Mouse (Mus musculus): ENCODE measurements around the gene Mettl8. TPM values are rescaled to one million over a fixed set of nuclear protein-coding genes. Genes with fewer than 3 reads are reported as not detected.
A peak's percentile ranks its signal among the peaks of the same experiment; 100 is the strongest.

The Mettl8 gene
- total and polyA plus RNA-seq, 3 experiments: 25.5 to 43.4 (median 40.8) TPM

- TF ChIP-seq GATA1 (IDR thresholded peaks at IDR 0.05; ENCODE audit: borderline replicate concordance, low read length): no peak
- no peak for TF ChIP-seq TAL1 (conservative IDR thresholded peaks at IDR 0.05; ENCODE audit: low read depth, low read length)
- no peak for TF ChIP-seq CTCF (IDR thresholded peaks at IDR 0.05; ENCODE audit: low read depth, low read length)
- TF ChIP-seq POLR2AphosphoS5 (IDR thresholded peaks at IDR 0.05; ENCODE audit: insufficient replicate concordance, low read depth, low read length): no peak
- no peak for TF ChIP-seq GATA2 (IDR thresholded peaks at IDR 0.05; ENCODE audit: borderline replicate concordance, low read depth, low read length)
- peaks cover 27% of the 10 kb centered on the region for H3K36me3 ChIP-seq (replicated peaks)
- DNase-seq (ENCODE audit: low spot score) (no peak), ATAC-seq (ENCODE audit: extremely low read depth, insufficient number of reproducible peaks, low FRiP score, poor library complexity, severe bottlenecking) (no peak)
- no peaks in the 10 kb centered on the region for H3K9me3 ChIP-seq (replicated peaks)
- H3K4me3 ChIP-seq (ENCODE audit: low read depth, low read length): no peak overlapping the region
- no peaks in the 10 kb centered on the region for H3K27me3 ChIP-seq (ENCODE audit: insufficient read depth, low read length)
- H3K4me1 ChIP-seq (ENCODE audit: insufficient read depth, low read depth, low read length): peaks cover 12% of the 10 kb centered on the region
These were observed 16.2 kb upstream of the Mettl8 start for GRCm38 (mm10) chr2:71071601-71072000.

GRCm38 (mm10) chr2:71056115-71056835 is 892 bp upstream of the Mettl8 start:
- Histone ChIP-seq H3K36me3 (replicated peaks) (peaks cover 51% of the 10 kb centered on the region), H3K27me3 (ENCODE audit: insufficient read depth, low read length) (no peaks in the 10 kb centered on the region), H3K4me3 (ENCODE audit: low read depth, low read length) (peak overlapping the region; percentile 97), H3K9me3 (replicated peaks) (no peaks in the 10 kb centered on the region), H3K4me1 (ENCODE audit: insufficient read depth, low read depth, low read length) (peaks cover 16% of the 10 kb centered on the region)
- TF ChIP-seq GATA2 (IDR thresholded peaks at IDR 0.05; ENCODE audit: borderline replicate concordance, low read depth, low read length) (no peak), CTCF (IDR thresholded peaks at IDR 0.05; ENCODE audit: low read depth, low read length) (no peak), GATA1 (IDR thresholded peaks at IDR 0.05; ENCODE audit: borderline replicate concordance, low read length) (no peak), TAL1 (conservative IDR thresholded peaks at IDR 0.05; ENCODE audit: low read depth, low read length) (no peak), POLR2AphosphoS5 (IDR thresholded peaks at IDR 0.05; ENCODE audit: insufficient replicate concordance, low read depth, low read length) (no peak)
- ATAC-seq (ENCODE audit: extremely low read depth, insufficient number of reproducible peaks, low FRiP score, poor library complexity, severe bottlenecking): no peak
- no peak for DNase-seq (ENCODE audit: low spot score)

GRCm38 (mm10) chr2:71054716-71055115 is 667 bp downstream of the Mettl8 start:
- peaks cover 43% of the 10 kb centered on the region for H3K36me3 ChIP-seq (replicated peaks)
- DNase-seq (ENCODE audit: low spot score) (no peak), ATAC-seq (ENCODE audit: extremely low read depth, insufficient number of reproducible peaks, low FRiP score, poor library complexity, severe bottlenecking) (no peak)
- H3K4me1 ChIP-seq (ENCODE audit: insufficient read depth, low read depth, low read length): peaks cover 16% of the 10 kb centered on the region
- no peaks in the 10 kb centered on the region for H3K27me3 ChIP-seq (ENCODE audit: insufficient read depth, low read length)
- peak overlapping the region; percentile 97 for H3K4me3 ChIP-seq (ENCODE audit: low read depth, low read length)
- no peaks in the 10 kb centered on the region for H3K9me3 ChIP-seq (replicated peaks)
- TF ChIP-seq TAL1 (conservative IDR thresholded peaks at IDR 0.05; ENCODE audit: low read depth, low read length) (no peak), GATA1 (IDR thresholded peaks at IDR 0.05; ENCODE audit: borderline replicate concordance, low read length) (no peak), GATA2 (IDR thresholded peaks at IDR 0.05; ENCODE audit: borderline replicate concordance, low read depth, low read length) (no peak), POLR2AphosphoS5 (IDR thresholded peaks at IDR 0.05; ENCODE audit: insufficient replicate concordance, low read depth, low read length) (no peak), CTCF (IDR thresholded peaks at IDR 0.05; ENCODE audit: low read depth, low read length) (no peak)

GRCm38 (mm10) chr2:71050511-71050910 is 4.9 kb downstream of the Mettl8 start:
- Histone ChIP-seq H3K36me3 (replicated peaks) (peaks cover 36% of the 10 kb centered on the region), H3K27me3 (ENCODE audit: insufficient read depth, low read length) (no peaks in the 10 kb centered on the region), H3K4me3 (ENCODE audit: low read depth, low read length) (no peak overlapping the region), H3K4me1 (ENCODE audit: insufficient read depth, low read depth, low read length) (peaks cover 22% of the 10 kb centered on the region), H3K9me3 (replicated peaks) (no peaks in the 10 kb centered on the region)
- ATAC-seq (ENCODE audit: extremely low read depth, insufficient number of reproducible peaks, low FRiP score, poor library complexity, severe bottlenecking) (no peak), DNase-seq (ENCODE audit: low spot score) (no peak)
- TF ChIP-seq TAL1 (conservative IDR thresholded peaks at IDR 0.05; ENCODE audit: low read depth, low read length): no peak
- TF ChIP-seq POLR2AphosphoS5 (IDR thresholded peaks at IDR 0.05; ENCODE audit: insufficient replicate concordance, low read depth, low read length): no peak
- TF ChIP-seq CTCF (IDR thresholded peaks at IDR 0.05; ENCODE audit: low read depth, low read length): no peak
- no peak for TF ChIP-seq GATA1 (IDR thresholded peaks at IDR 0.05; ENCODE audit: borderline replicate concordance, low read length)
- TF ChIP-seq GATA2 (IDR thresholded peaks at IDR 0.05; ENCODE audit: borderline replicate concordance, low read depth, low read length): no peak

GRCm38 (mm10) chr2:71048896-71049295 is 6.5 kb downstream of the Mettl8 start:
- Histone ChIP-seq H3K9me3 (replicated peaks) (no peaks in the 10 kb centered on the region), H3K36me3 (replicated peaks) (peaks cover 45% of the 10 kb centered on the region), H3K4me1 (ENCODE audit: insufficient read depth, low read depth, low read length) (peaks cover 17% of the 10 kb centered on the region), H3K27me3 (ENCODE audit: insufficient read depth, low read length) (no peaks in the 10 kb centered on the region), H3K4me3 (ENCODE audit: low read depth, low read length) (no peak overlapping the region)
- ATAC-seq (ENCODE audit: extremely low read depth, insufficient number of reproducible peaks, low FRiP score, poor library complexity, severe bottlenecking) (no peak), DNase-seq (ENCODE audit: low spot score) (no peak)
- TF ChIP-seq GATA2 (IDR thresholded peaks at IDR 0.05; ENCODE audit: borderline replicate concordance, low read depth, low read length) (no peak), TAL1 (conservative IDR thresholded peaks at IDR 0.05; ENCODE audit: low read depth, low read length) (no peak), GATA1 (IDR thresholded peaks at IDR 0.05; ENCODE audit: borderline replicate concordance, low read length) (no peak), CTCF (IDR thresholded peaks at IDR 0.05; ENCODE audit: low read depth, low read length) (no peak), POLR2AphosphoS5 (IDR thresholded peaks at IDR 0.05; ENCODE audit: insufficient replicate concordance, low read depth, low read length) (no peak)

GRCm38 (mm10) chr2:71046751-71047320 is 8.5 kb downstream of the Mettl8 start:
- ATAC-seq (ENCODE audit: extremely low read depth, insufficient number of reproducible peaks, low FRiP score, poor library complexity, severe bottlenecking) (no peak), DNase-seq (ENCODE audit: low spot score) (no peak)
- Histone ChIP-seq H3K4me3 (ENCODE audit: low read depth, low read length) (no peak overlapping the region), H3K27me3 (ENCODE audit: insufficient read depth, low read length) (no peaks in the 10 kb centered on the region), H3K4me1 (ENCODE audit: insufficient read depth, low read depth, low read length) (peaks cover 12% of the 10 kb centered on the region), H3K36me3 (replicated peaks) (peaks cover 55% of the 10 kb centered on the region), H3K9me3 (replicated peaks) (no peaks in the 10 kb centered on the region)
- TF ChIP-seq GATA2 (IDR thresholded peaks at IDR 0.05; ENCODE audit: borderline replicate concordance, low read depth, low read length) (no peak), CTCF (IDR thresholded peaks at IDR 0.05; ENCODE audit: low read depth, low read length) (no peak), TAL1 (conservative IDR thresholded peaks at IDR 0.05; ENCODE audit: low read depth, low read length) (no peak), GATA1 (IDR thresholded peaks at IDR 0.05; ENCODE audit: borderline replicate concordance, low read length) (no peak), POLR2AphosphoS5 (IDR thresholded peaks at IDR 0.05; ENCODE audit: insufficient replicate concordance, low read depth, low read length) (no peak)

Measured in G1E (cell line).